Mouse (Mus musculus) ES-E14 (cell line): Measurements from ENCODE around the gene Xpnpep3.

Experiments used
- CHD2 ChIP-seq: IDR thresholded peaks from 2 replicates; pipeline ENCODE4 v1.6.1; 2014; ENCODE audit warnings: mild to moderate bottlenecking, low read depth, low read length, inconsistent platforms
- MAFK ChIP-seq: IDR thresholded peaks from 2 replicates; pipeline ENCODE4 v1.6.1; 2014; ENCODE audit warnings: mild to moderate bottlenecking, low read depth, low read length, inconsistent platforms; ENCODE audit not compliant: insufficient read depth
- ZNF384 ChIP-seq: IDR thresholded peaks from 2 replicates; pipeline ENCODE4 v1.6.1; 2012; ENCODE audit warnings: low read depth, low read length, inconsistent platforms

- no peak for TF ChIP-seq CHD2
- no peak for TF ChIP-seq ZNF384
- TF ChIP-seq MAFK = no peak
Measured at GRCm38 (mm10) chr15:81399297-81399637, 671 bp upstream of the Xpnpep3 start.
